Mouse (Mus musculus) kidney, postnatal 0 days (tissue): Measurements from ENCODE around the gene Pitpnm1. TPM values are rescaled to one million over a fixed set of nuclear protein-coding genes. Genes with fewer than 3 reads are reported as not detected.
A peak's percentile ranks its signal among the peaks of the same experiment; 100 is the strongest.

ENCODE experiments used
- ATAC-seq: fragments of 200-750 bp; cut with Nextera tagmentation; replicated peaks from 2 replicates; pipeline ENCODE4 v1.8.0; 2017; ENCODE audit warnings: low read depth, moderate number of reproducible peaks, moderate TSS enrichment, moderate library complexity; ENCODE audit not compliant: low FRiP score
- DNase-seq: peaks from one replicate; pipeline ENCODE4 v3.0.0-alpha.2; 2016; ENCODE audit warnings: low spot score
- H3K27ac ChIP-seq: fragments of 300-500 bp; sonication (generic); 2 replicates; pipeline ENCODE4 v1.5.1; 2014; ENCODE audit warnings: mild to moderate bottlenecking
- H3K27me3 ChIP-seq: fragments of 300-500 bp; sonication (generic); 2 replicates; pipeline ENCODE4 v1.6.1; 2014; ENCODE audit warnings: low read length, mixed read lengths; ENCODE audit not compliant: insufficient read depth
- H3K36me3 ChIP-seq: fragments of 300-500 bp; sonication (generic); 2 replicates; pipeline ENCODE4 v1.6.1; 2014; ENCODE audit warnings: low read length, mixed read lengths; ENCODE audit not compliant: insufficient read depth
- H3K4me1 ChIP-seq: fragments of 300-500 bp; sonication (generic); replicated peaks from 2 replicates; pipeline ENCODE4 v1.6.1; 2014; ENCODE audit warnings: antibody characterized with exemption, low read length, mixed read lengths; ENCODE audit not compliant: insufficient read depth
- H3K4me2 ChIP-seq: fragments of 300-500 bp; sonication (generic); 2 replicates; pipeline ENCODE4 v1.6.1; 2014; ENCODE audit warnings: mild to moderate bottlenecking, low read length, moderate library complexity, mixed read lengths
- H3K4me3 ChIP-seq: fragments of 300-500 bp; sonication (generic); replicated peaks from 2 replicates; pipeline ENCODE4 v1.5.1; 2014; ENCODE audit warnings: low read depth, low read length
- H3K9ac ChIP-seq: fragments of 300-500 bp; sonication (generic); 2 replicates; pipeline ENCODE4 v1.6.1; 2014; ENCODE audit warnings: low read depth, low read length
- H3K9me3 ChIP-seq: fragments of 300-500 bp; sonication (generic); replicated peaks from 2 replicates; pipeline ENCODE4 v1.6.1; 2016; ENCODE audit warnings: low read length, inconsistent platforms, mixed read lengths
- CTCF ChIP-seq: IDR thresholded peaks from 2 replicates; pipeline ENCODE4 v1.5.1; 2016; ENCODE audit warnings: antibody characterized with exemption, low read depth, mild to moderate bottlenecking, moderate library complexity
- WGBS: fragments of 180-500 bp; shearing (Covaris S2); extraction: QIAGEN DNeasy Blood & Tissue Kit; methylation state at CpG from one replicate; pipeline ENCODE4 v1.1.7; 2014; 5-methylcytosine and 5-hydroxymethylcytosine counted together
- polyA plus RNA-seq: library from polyadenylated mRNA; unstranded; fragments of >200 nt; fragmentation: Nextera tagmentation; extraction: Ambion mirVana; gene quantifications from 2 replicates; pipeline ENCODE4 v1.2.1, GENCODE M21; 2015

Pitpnm1 gene
- polyA plus RNA-seq, 1 experiment from 2014 or later: 12.2 TPM

DNA sequence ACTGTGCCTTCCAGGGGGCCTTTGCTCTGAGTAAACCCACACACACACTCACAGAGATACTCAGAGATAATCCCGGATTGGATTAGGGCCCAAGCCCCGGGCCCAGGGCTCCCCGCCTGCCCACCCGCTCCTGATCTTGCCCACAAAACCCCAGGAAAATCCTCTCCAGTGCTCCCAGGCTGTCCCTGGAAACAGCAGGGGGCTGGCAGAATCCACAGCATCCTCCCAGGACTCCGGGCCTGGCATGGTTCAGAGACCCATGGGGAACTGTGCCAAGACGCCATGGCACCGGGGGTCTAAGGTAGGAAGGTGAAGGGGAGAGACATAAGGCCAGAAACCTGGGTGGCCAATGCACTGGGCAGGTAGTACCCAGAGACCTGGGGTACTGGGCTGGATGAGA lies 16.5 kb upstream of the Pitpnm1 start:
- 88% methylated on average over 7 of the region's 7 CpGs for WGBS
- Histone ChIP-seq H3K4me2 (no peak overlapping the region), H3K27ac (no peak overlapping the region), H3K9ac (no peak overlapping the region), H3K9me3 (no peaks in the 10 kb centered on the region), H3K4me3 (no peak overlapping the region), H3K27me3 (no peaks in the 10 kb centered on the region), H3K4me1 (no peaks in the 10 kb centered on the region), H3K36me3 (no peaks in the 10 kb centered on the region)
- no peak for DNase-seq
- TF ChIP-seq CTCF: no peak
- no peak for ATAC-seq

DNA sequence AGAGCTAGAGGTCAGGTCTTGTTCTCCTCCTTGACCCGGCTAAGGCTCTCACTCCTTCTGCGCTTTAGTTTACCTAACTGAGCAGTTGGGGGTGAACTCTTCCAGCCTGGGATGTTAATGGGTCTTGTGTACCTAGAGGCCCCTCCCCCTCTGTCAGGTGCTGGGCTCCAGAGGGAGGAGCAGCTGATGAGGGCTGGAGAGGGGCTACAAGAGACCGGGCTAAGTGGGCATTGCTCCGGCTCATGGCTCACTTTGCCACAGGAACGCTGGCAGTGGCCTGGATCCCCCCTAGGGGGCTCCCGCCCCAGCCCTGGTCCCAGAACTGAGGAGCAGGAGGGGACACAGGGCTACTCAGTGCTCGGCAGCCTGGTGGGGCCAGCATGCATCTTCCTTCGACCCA lies 16.0 kb upstream of the Pitpnm1 start:
- Histone ChIP-seq H3K36me3 (no peaks in the 10 kb centered on the region), H3K4me3 (no peak overlapping the region), H3K27ac (no peak overlapping the region), H3K27me3 (no peaks in the 10 kb centered on the region), H3K9me3 (no peaks in the 10 kb centered on the region), H3K4me1 (no peaks in the 10 kb centered on the region), H3K4me2 (no peak overlapping the region), H3K9ac (no peak overlapping the region)
- ATAC-seq (no peak), DNase-seq (no peak)
- 29% methylated on average over 8 of the region's 8 CpGs for WGBS
- peak; percentile 31; the same call in 1 of the 2 replicates for TF ChIP-seq CTCF

DNA sequence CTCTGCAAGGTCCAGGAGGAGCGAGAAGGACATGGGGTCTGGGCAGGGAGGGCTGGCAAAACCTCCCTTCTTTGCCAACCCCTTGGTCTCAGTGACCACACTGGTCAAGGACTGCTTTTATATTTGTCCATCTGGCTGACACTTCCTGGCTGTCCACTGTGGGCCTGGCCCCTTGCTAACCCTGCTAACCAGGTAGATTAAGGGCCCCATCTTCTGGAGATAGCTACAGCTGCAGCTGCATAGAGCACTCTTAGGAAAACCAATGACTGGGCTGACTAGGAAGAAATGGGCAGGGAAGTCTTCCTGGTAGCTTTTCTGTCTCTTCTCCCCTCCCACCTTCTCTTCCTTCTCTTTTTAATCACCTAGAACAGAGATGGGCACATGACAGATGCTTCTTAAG lies 14.8 kb upstream of the Pitpnm1 start:
- TF ChIP-seq CTCF: peak; percentile 72
- no peaks in the 10 kb centered on the region for H3K36me3 ChIP-seq
- ATAC-seq: peak; percentile 26; the same call in 1 of the 2 replicates
- H3K9me3 ChIP-seq: no peaks in the 10 kb centered on the region
- no peaks in the 10 kb centered on the region for H3K4me1 ChIP-seq
- H3K27ac ChIP-seq: no peak overlapping the region
- H3K4me3 ChIP-seq: no peak overlapping the region
- H3K9ac ChIP-seq: no peak overlapping the region
- WGBS: 75% methylated on average over 1 of the region's 1 CpGs
- no peak overlapping the region for H3K4me2 ChIP-seq
- DNase-seq: peak; percentile 63
- H3K27me3 ChIP-seq: no peaks in the 10 kb centered on the region

DNA sequence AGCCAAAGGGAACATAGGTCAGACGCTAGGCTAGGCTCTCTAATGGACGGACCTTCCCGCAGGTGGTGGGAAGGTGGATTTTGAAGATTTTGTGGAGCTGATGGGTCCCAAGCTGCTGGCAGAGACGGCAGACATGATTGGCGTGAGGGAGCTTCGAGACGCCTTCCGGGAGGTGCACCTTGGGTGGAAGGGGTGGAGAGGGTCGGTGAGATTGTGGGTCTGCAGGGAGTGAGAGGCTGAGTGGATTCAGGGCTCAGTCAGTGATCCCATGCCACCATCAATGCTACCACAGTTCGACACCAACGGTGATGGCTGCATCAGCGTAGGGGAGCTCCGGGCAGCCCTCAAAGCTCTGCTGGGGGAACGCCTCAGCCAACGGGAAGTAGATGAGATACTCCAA lies 13.6 kb upstream of the Pitpnm1 start:
- WGBS: 91% methylated on average over 15 of the region's 15 CpGs
- DNase-seq (no peak), ATAC-seq (no peak)
- no peak overlapping the region for H3K4me2 ChIP-seq
- H3K4me3 ChIP-seq: no peak overlapping the region
- no peaks in the 10 kb centered on the region for H3K27me3 ChIP-seq
- no peaks in the 10 kb centered on the region for H3K4me1 ChIP-seq
- H3K9me3 ChIP-seq: no peaks in the 10 kb centered on the region
- H3K36me3 ChIP-seq: no peaks in the 10 kb centered on the region
- no peak overlapping the region for H3K9ac ChIP-seq
- TF ChIP-seq CTCF: no peak
- H3K27ac ChIP-seq: no peak overlapping the region

DNA sequence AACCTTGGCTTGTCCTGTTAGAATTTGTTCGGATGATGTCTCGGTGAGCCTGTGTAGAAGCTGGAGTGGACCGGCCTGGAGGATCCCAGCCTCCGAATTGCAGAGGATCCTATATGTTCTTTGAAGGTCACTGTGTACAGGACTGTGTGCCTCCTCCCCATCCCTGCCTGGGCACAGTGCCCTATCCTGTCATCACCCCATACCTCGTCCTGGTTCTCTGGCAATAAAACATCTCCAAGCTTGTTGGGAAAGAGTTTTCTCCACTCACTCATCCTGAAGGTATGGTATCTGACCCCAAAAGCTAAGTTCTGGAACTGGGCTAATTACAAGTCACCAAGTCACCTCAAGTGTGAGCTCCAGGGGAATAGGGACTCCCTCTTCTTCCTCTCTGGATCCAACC lies 12.7 kb upstream of the Pitpnm1 start:
- DNase-seq (no peak), ATAC-seq (no peak)
- no peaks in the 10 kb centered on the region for H3K4me1 ChIP-seq
- no peak for TF ChIP-seq CTCF
- WGBS: 82% methylated on average over 5 of the region's 5 CpGs
- no peak overlapping the region for H3K9ac ChIP-seq
- H3K4me2 ChIP-seq: no peak overlapping the region
- H3K4me3 ChIP-seq: no peak overlapping the region
- H3K27ac ChIP-seq: no peak overlapping the region
- no peaks in the 10 kb centered on the region for H3K36me3 ChIP-seq
- no peaks in the 10 kb centered on the region for H3K27me3 ChIP-seq
- H3K9me3 ChIP-seq: no peaks in the 10 kb centered on the region

DNA sequence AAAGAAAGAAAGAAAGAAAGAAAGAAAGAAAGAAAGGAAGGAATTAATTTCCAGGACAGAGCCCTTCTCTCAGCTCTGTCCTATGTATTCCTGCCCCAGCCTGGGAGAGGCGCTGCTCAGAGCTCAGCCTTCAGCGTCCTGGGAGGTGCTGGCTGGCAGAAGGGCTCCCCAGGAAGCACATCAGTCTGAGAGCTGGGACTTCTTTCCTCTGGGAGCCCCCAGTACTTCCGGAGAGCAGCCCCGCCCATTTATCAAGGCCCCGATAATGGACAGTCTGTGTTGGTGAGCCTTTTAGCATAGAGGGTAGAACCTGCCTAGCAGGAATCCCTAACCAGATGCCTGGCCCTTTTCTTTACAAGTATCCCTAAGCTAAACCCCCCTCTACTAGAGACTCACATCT lies 11.7 kb upstream of the Pitpnm1 start:
- ATAC-seq (no peak), DNase-seq (no peak)
- Histone ChIP-seq H3K9ac (no peak overlapping the region), H3K4me3 (no peak overlapping the region), H3K27ac (no peak overlapping the region), H3K36me3 (no peaks in the 10 kb centered on the region), H3K27me3 (no peaks in the 10 kb centered on the region), H3K9me3 (no peaks in the 10 kb centered on the region), H3K4me2 (no peak overlapping the region), H3K4me1 (no peaks in the 10 kb centered on the region)
- WGBS: 32% methylated on average over 5 of the region's 5 CpGs
- no peak for TF ChIP-seq CTCF

DNA sequence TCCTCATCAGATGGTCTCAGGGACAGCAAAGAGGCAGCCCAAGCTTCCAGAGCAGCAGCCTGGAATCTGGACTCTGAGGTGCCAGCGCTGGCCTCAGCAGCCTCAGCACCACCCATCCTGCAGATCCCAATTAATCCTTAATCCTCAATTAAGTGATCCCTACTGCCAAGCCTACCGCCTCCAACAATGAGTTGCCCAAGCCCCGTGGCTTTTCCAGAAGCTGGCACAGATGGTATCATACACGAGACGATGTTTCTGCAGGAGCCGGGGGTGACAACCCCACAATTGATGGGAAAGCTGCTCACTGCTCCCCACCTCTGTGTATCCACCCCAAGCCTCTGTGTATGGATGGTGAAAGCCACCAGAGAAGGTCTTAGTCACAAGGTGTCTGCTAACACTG lies 10.7 kb upstream of the Pitpnm1 start:
- TF ChIP-seq CTCF: no peak
- H3K36me3 ChIP-seq: no peaks in the 10 kb centered on the region
- H3K9me3 ChIP-seq: no peaks in the 10 kb centered on the region
- DNase-seq: no peak
- no peaks in the 10 kb centered on the region for H3K4me1 ChIP-seq
- H3K27ac ChIP-seq: no peak overlapping the region
- H3K9ac ChIP-seq: no peak overlapping the region
- 74% methylated on average over 6 of the region's 6 CpGs for WGBS
- H3K4me3 ChIP-seq: no peak overlapping the region
- no peaks in the 10 kb centered on the region for H3K27me3 ChIP-seq
- ATAC-seq: no peak
- H3K4me2 ChIP-seq: no peak overlapping the region
